Mouse (Mus musculus) limb, embryonic 14.5 days (tissue): ENCODE measurements around the gene Kif26b. TPM values are rescaled to one million over a fixed set of nuclear protein-coding genes. Genes with fewer than 3 reads are reported as not detected.

ENCODE experiments used
- ATAC-seq: fragments of 200-750 bp; cut with Nextera tagmentation; 2 replicates; pipeline ENCODE4 v1.8.0; 2017; ENCODE audit warnings: low read depth, moderate number of reproducible peaks, moderate TSS enrichment; ENCODE audit not compliant: low FRiP score
- DNase-seq: peaks from one replicate; pipeline ENCODE4 v3.0.0-alpha.2; 2015; ENCODE audit warnings: low spot score
- H3K27ac ChIP-seq: fragments of 300-500 bp; sonication (generic); replicated peaks from 2 replicates; pipeline ENCODE4 v1.5.1; 2014; ENCODE audit warnings: low read depth, mild to moderate bottlenecking, low read length, moderate library complexity, mixed read lengths
- H3K27me3 ChIP-seq: fragments of 300-500 bp; sonication (generic); 2 replicates; pipeline ENCODE4 v1.6.1; 2014; ENCODE audit warnings: low read length, mixed read lengths; ENCODE audit not compliant: control insufficient read depth, insufficient read depth
- H3K36me3 ChIP-seq: fragments of 300-500 bp; sonication (generic); 2 replicates; pipeline ENCODE4 v1.6.1; 2014; ENCODE audit warnings: mild to moderate bottlenecking, low read length, moderate library complexity, mixed read lengths; ENCODE audit not compliant: control insufficient read depth, insufficient read depth
- H3K4me1 ChIP-seq: fragments of 300-500 bp; sonication (generic); 2 replicates; pipeline ENCODE4 v1.6.1; 2014; ENCODE audit warnings: antibody characterized with exemption, low read length, mixed read lengths; ENCODE audit not compliant: control insufficient read depth, insufficient read depth
- H3K4me2 ChIP-seq: fragments of 300-500 bp; sonication (generic); replicated peaks from 2 replicates; pipeline ENCODE4 v1.6.1; 2014; ENCODE audit warnings: low read depth, mild to moderate bottlenecking, low read length, moderate library complexity; ENCODE audit not compliant: severe bottlenecking
- H3K4me3 ChIP-seq: fragments of 300-500 bp; sonication (generic); replicated peaks from 2 replicates; pipeline ENCODE4 v1.5.1; 2014; ENCODE audit warnings: low read length
- H3K9ac ChIP-seq: fragments of 300-500 bp; sonication (generic); 2 replicates; pipeline ENCODE4 v1.6.1; 2014; ENCODE audit warnings: mild to moderate bottlenecking, low read depth, low read length, moderate library complexity; ENCODE audit not compliant: severe bottlenecking
- H3K9me3 ChIP-seq: fragments of 300-500 bp; sonication (generic); 2 replicates; pipeline ENCODE4 v1.6.1; 2016; ENCODE audit warnings: low read length; ENCODE audit not compliant: control insufficient read depth
- POLR2A ChIP-seq: fragments of 200-500 bp; IDR thresholded peaks from 2 replicates; pipeline ENCODE4 v1.8.0; 2012; ENCODE audit warnings: inconsistent platforms, mild to moderate bottlenecking, moderate library complexity, borderline replicate concordance; ENCODE audit not compliant: insufficient read depth, insufficient read length; ENCODE audit errors: extremely low read depth
- WGBS: fragments of 180-500 bp; shearing (Covaris S2); extraction: QIAGEN DNeasy Blood & Tissue Kit; methylation state at CpG from one replicate; pipeline ENCODE4 v1.1.7; 2014; 5-methylcytosine and 5-hydroxymethylcytosine counted together
- polyA plus RNA-seq, 2 experiments: library from polyadenylated mRNA; depleted of rRNA in 1 of 2; stranded (reverse) in 1 of 2; unstranded in 1 of 2; fragments of >200 nt; fragmentation: Nextera tagmentation in 1 of 2; extraction: Ambion mirVana in 1 of 2; gene quantifications; 2 replicates each; pipeline versions ENCODE4 v1.2.1 to v1.2.3; 2012 to 2014

Gene Kif26b
- polyA plus RNA-seq, 2 experiments, result 8.7 to 8.8 TPM

DNA sequence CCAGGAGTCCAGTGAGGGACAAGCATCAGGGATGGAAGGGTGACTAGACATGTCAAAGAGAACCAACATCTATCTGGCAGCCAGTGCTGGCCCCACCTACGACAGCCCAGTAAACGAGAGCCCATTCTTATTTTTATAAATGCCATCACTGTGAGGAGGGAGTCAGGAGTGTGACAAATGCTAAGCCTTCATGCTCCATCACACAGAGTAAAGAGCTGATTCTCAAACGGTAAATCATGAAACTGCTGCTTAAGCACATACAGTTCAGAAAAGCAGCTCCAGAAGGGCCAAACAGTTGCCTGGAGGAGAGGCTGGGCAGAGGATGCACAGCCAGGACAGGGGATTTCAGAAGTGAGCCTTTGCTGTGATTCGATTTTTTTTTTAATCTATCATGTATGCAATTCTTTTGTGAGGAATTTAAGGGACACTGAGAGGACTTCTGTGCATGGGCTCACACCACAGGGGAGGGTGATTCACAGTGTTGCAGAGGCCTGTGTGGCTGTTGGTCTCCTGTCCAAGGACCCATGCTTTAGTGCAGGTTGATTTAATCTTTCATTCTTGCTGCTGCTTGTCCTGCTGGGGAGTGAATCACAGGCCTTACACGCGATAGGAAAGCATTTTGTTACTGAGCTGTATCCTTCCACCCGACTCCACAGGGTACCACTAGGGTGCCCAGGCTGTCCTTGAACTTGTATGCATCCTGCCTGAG is 16.4 kb upstream of the Kif26b start:
- Histone ChIP-seq H3K4me3 (no peak overlapping the region), H3K27me3 (no peaks in the 10 kb centered on the region), H3K36me3 (no peaks in the 10 kb centered on the region), H3K9me3 (no peaks in the 10 kb centered on the region), H3K4me1 (no peaks in the 10 kb centered on the region), H3K27ac (no peak overlapping the region), H3K4me2 (no peak overlapping the region), H3K9ac (no peak overlapping the region)
- no peak for TF ChIP-seq POLR2A
- ATAC-seq, result no peak
- 59% methylated on average over 7 of the region's 7 CpGs for WGBS
- DNase-seq, result no peak

- H3K36me3 ChIP-seq, result no peaks in the 10 kb centered on the region
Measured at GRCm38 (mm10) chr1:178513954-178514353, 15.0 kb upstream of the Kif26b start.

DNA sequence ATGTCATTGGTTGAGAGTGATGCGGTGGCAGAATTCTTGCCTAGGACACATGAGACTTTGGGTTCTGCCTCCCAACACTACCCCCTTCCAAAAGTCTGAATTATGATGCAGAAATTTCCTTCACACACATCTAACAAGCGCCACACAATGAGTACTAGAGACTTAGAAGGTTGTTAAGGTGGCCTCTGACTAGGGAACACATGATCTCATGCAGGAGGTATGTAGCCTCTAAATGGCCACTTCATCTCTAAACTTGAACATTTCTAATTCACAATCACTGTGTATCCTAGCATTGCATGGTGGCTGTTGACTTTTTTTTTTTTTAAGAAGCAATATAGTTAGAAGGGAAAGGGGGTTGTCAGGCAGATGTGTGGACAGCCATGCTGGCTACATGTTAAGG is 13.1 kb upstream of the Kif26b start:
- no peak for TF ChIP-seq POLR2A
- WGBS, result 65% methylated on average over 2 of the region's 2 CpGs
- ATAC-seq (no peak; the same call in 1 of the 2 replicates), DNase-seq (no peak)
- H3K27me3 ChIP-seq, result no peaks in the 10 kb centered on the region
- H3K4me3 ChIP-seq, result no peak overlapping the region
- no peaks in the 10 kb centered on the region for H3K9me3 ChIP-seq
- no peak overlapping the region for H3K27ac ChIP-seq
- H3K36me3 ChIP-seq, result no peaks in the 10 kb centered on the region
- no peaks in the 10 kb centered on the region for H3K4me1 ChIP-seq
- no peak overlapping the region for H3K9ac ChIP-seq
- no peak overlapping the region for H3K4me2 ChIP-seq

More at GRCm38 (mm10) chr1:178513954-178514353, 15.0 kb upstream of the Kif26b start:
- no peaks in the 10 kb centered on the region for H3K9me3 ChIP-seq
- DNase-seq, result no peak
- no peaks in the 10 kb centered on the region for H3K27me3 ChIP-seq
- H3K9ac ChIP-seq, result no peak overlapping the region
- TF ChIP-seq POLR2A, result no peak
- no peak overlapping the region for H3K27ac ChIP-seq
- H3K4me2 ChIP-seq, result no peak overlapping the region
- no peak for ATAC-seq
- H3K4me3 ChIP-seq, result no peak overlapping the region
- 45% methylated on average over 5 of the region's 8 CpGs for WGBS
- no peaks in the 10 kb centered on the region for H3K4me1 ChIP-seq

DNA sequence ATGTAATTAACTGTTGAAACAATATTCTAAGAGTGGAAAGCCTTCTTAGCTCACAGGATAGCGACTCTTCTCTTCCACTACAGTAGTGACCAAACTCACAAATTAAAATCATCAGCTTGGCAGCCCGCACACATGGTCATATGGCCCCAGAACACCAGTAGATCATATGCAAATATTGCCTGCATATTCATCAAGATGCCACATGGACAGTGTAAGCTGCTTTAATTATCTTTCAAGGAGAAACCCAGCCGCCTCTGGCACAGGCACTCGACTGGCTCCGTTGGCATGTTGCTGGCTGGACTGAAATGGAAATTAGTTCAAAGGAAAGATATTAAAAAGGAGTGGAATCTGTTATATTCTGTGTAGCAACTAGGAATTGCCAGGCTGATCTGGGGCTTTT is 6.5 kb upstream of the Kif26b start:
- H3K36me3 ChIP-seq, result no peaks in the 10 kb centered on the region
- H3K4me3 ChIP-seq, result no peak overlapping the region
- H3K9me3 ChIP-seq, result no peaks in the 10 kb centered on the region
- H3K4me2 ChIP-seq, result no peak overlapping the region
- H3K27me3 ChIP-seq, result no peaks in the 10 kb centered on the region
- TF ChIP-seq POLR2A, result no peak
- no peak overlapping the region for H3K27ac ChIP-seq
- 0 out of 2 replicates have a peak, but pooled peaks cover 6% of the 10 kb centered on the region for H3K4me1 ChIP-seq
- DNase-seq (no peak), ATAC-seq (no peak)
- H3K9ac ChIP-seq, result no peak overlapping the region
- 67% methylated on average over 5 of the region's 5 CpGs for WGBS

DNA sequence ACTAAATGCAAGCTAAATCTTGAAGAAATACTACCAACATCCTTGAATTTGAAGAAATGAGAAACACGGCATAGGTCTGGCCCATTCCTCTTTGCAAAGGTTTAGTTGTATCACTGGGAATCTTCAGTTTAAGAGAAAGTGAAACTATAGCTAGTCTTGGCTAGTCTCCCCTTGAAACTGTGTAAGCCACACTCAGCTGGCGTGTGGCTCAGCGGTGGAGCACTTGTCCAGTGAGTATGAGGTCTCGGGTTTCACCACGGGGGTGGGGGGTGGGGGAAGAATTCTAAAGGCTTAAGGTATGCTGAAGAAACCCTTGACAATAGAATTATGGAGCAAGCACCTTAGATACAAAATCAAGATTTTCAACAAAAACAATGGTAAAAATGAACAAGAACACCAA is 5.8 kb upstream of the Kif26b start:
- WGBS, result 25% methylated on average over 5 of the region's 5 CpGs
- H3K4me3 ChIP-seq, result no peak overlapping the region
- no peaks in the 10 kb centered on the region for H3K9me3 ChIP-seq
- no peaks in the 10 kb centered on the region for H3K36me3 ChIP-seq
- ATAC-seq, result no peak
- no peak for DNase-seq
- H3K4me2 ChIP-seq, result no peak overlapping the region
- no peak overlapping the region for H3K9ac ChIP-seq
- H3K4me1 ChIP-seq, result 0 out of 2 replicates have a peak, but pooled peaks cover 10% of the 10 kb centered on the region
- no peaks in the 10 kb centered on the region for H3K27me3 ChIP-seq
- no peak for TF ChIP-seq POLR2A
- H3K27ac ChIP-seq, result no peak overlapping the region
